Mouse (Mus musculus) liver, embryonic 15.5 days (tissue): ENCODE data around the gene Sez6. TPM values are rescaled to one million over a fixed set of nuclear protein-coding genes. Genes with fewer than 3 reads are reported as not detected.

Experiments used
- ATAC-seq: fragments of 200-750 bp; cut with Nextera tagmentation; 2 replicates; pipeline ENCODE4 v1.8.0; 2017; ENCODE audit warnings: moderate number of reproducible peaks, mild to moderate bottlenecking, moderate library complexity; ENCODE audit not compliant: insufficient read depth
- H3K27ac ChIP-seq: fragments of 300-500 bp; sonication (generic); replicated peaks from 2 replicates; pipeline ENCODE4 v1.5.1; 2015; ENCODE audit warnings: mild to moderate bottlenecking, inconsistent platforms
- H3K27me3 ChIP-seq: fragments of 300-500 bp; sonication (generic); 2 replicates; pipeline ENCODE4 v1.6.1; 2015; ENCODE audit warnings: mild to moderate bottlenecking, inconsistent platforms
- H3K36me3 ChIP-seq: fragments of 300-500 bp; sonication (generic); replicated peaks from 2 replicates; pipeline ENCODE4 v1.6.1; 2015; ENCODE audit warnings: moderate library complexity, mild to moderate bottlenecking, inconsistent platforms
- H3K4me1 ChIP-seq: fragments of 300-500 bp; sonication (generic); replicated peaks from 2 replicates; pipeline ENCODE4 v1.6.1; 2015; ENCODE audit warnings: inconsistent platforms
- H3K4me2 ChIP-seq: fragments of 300-500 bp; sonication (generic); 2 replicates; pipeline ENCODE4 v1.6.1; 2015; ENCODE audit warnings: moderate library complexity, mild to moderate bottlenecking, inconsistent platforms
- H3K4me3 ChIP-seq: fragments of 300-500 bp; sonication (generic); replicated peaks from 2 replicates; pipeline ENCODE4 v1.5.1; 2015; ENCODE audit warnings: mild to moderate bottlenecking, inconsistent platforms
- H3K9ac ChIP-seq: fragments of 300-500 bp; sonication (generic); 2 replicates; pipeline ENCODE4 v1.6.1; 2015; ENCODE audit warnings: moderate library complexity, mild to moderate bottlenecking, inconsistent platforms
- H3K9me3 ChIP-seq: fragments of 300-500 bp; sonication (generic); replicated peaks from 2 replicates; pipeline ENCODE4 v1.6.1; 2016; ENCODE audit warnings: inconsistent platforms
- WGBS: fragments of 180-500 bp; shearing (Covaris S2); methylation state at CpG from one replicate; pipeline ENCODE4 v1.1.7; 2015; ENCODE audit warnings: mixed read lengths; ENCODE audit not compliant: insufficient replicate concordance; 5-methylcytosine and 5-hydroxymethylcytosine counted together
- polyA plus RNA-seq: library from polyadenylated mRNA; unstranded; fragments of >200 nt; fragmentation: Nextera tagmentation; extraction: Ambion mirVana; gene quantifications from 2 replicates; pipeline ENCODE4 v1.2.1, GENCODE M21; 2015

Gene Sez6
- polyA plus RNA-seq, 1 experiment from 2014 or later, result 0.16 TPM

GRCm38 (mm10) chr11:77967114-77967513 lies 36.5 kb downstream of the Sez6 start:
- no peak overlapping the region for H3K4me3 ChIP-seq
- no peaks in the 10 kb centered on the region for H3K9me3 ChIP-seq
- no peaks in the 10 kb centered on the region; the same call in 1 of the 2 replicates for H3K4me1 ChIP-seq
- H3K27ac ChIP-seq, result no peak overlapping the region
- H3K36me3 ChIP-seq, result no peaks in the 10 kb centered on the region
- WGBS, result 2% methylated on average over 4 of the region's 4 CpGs
- no peak overlapping the region for H3K9ac ChIP-seq
- H3K27me3 ChIP-seq, result peaks cover 50% of the 10 kb centered on the region
- no peak for ATAC-seq
- H3K4me2 ChIP-seq, result no peak overlapping the region

GRCm38 (mm10) chr11:77968786-77969185 lies 38.2 kb downstream of the Sez6 start:
- H3K4me2 ChIP-seq, result no peak overlapping the region
- H3K9me3 ChIP-seq, result no peaks in the 10 kb centered on the region
- no peak for ATAC-seq
- WGBS, result 41% methylated on average over 4 of the region's 4 CpGs
- peaks cover 65% of the 10 kb centered on the region for H3K27me3 ChIP-seq
- no peaks in the 10 kb centered on the region; the same call in 1 of the 2 replicates for H3K4me1 ChIP-seq
- H3K27ac ChIP-seq, result no peak overlapping the region
- no peak overlapping the region for H3K9ac ChIP-seq
- no peaks in the 10 kb centered on the region for H3K36me3 ChIP-seq
- no peak overlapping the region for H3K4me3 ChIP-seq

GRCm38 (mm10) chr11:77970718-77971117 lies 40.1 kb downstream of the Sez6 start:
- 72% methylated on average over 6 of the region's 6 CpGs for WGBS
- no peak for ATAC-seq
- Histone ChIP-seq H3K27me3 (peaks cover 71% of the 10 kb centered on the region), H3K4me3 (no peak overlapping the region), H3K4me1 (no peaks in the 10 kb centered on the region), H3K27ac (no peak overlapping the region), H3K9me3 (no peaks in the 10 kb centered on the region), H3K4me2 (no peak overlapping the region), H3K36me3 (no peaks in the 10 kb centered on the region), H3K9ac (no peak overlapping the region)

GRCm38 (mm10) chr11:77973520-77973919 lies 42.9 kb downstream of the Sez6 start:
- H3K9ac ChIP-seq, result no peak overlapping the region
- no peaks in the 10 kb centered on the region for H3K9me3 ChIP-seq
- WGBS, result 66% methylated on average over 7 of the region's 7 CpGs
- H3K4me3 ChIP-seq, result no peak overlapping the region
- H3K36me3 ChIP-seq, result no peaks in the 10 kb centered on the region
- no peak for ATAC-seq
- H3K27ac ChIP-seq, result no peak overlapping the region
- H3K27me3 ChIP-seq, result peaks cover 87% of the 10 kb centered on the region
- no peaks in the 10 kb centered on the region for H3K4me1 ChIP-seq
- no peak overlapping the region for H3K4me2 ChIP-seq

GRCm38 (mm10) chr11:77974325-77974724 lies 43.7 kb downstream of the Sez6 start:
- Histone ChIP-seq H3K27me3 (peaks cover 89% of the 10 kb centered on the region), H3K9ac (no peak overlapping the region), H3K4me1 (no peaks in the 10 kb centered on the region), H3K4me3 (no peak overlapping the region), H3K9me3 (no peaks in the 10 kb centered on the region), H3K4me2 (no peak overlapping the region), H3K27ac (no peak overlapping the region), H3K36me3 (no peaks in the 10 kb centered on the region)
- 33% methylated on average over 15 of the region's 15 CpGs for WGBS
- ATAC-seq, result no peak

- Histone ChIP-seq H3K9ac (no peak overlapping the region), H3K4me1 (peaks cover 10% of the 10 kb centered on the region), H3K27me3 (peaks cover 76% of the 10 kb centered on the region), H3K4me3 (no peak overlapping the region), H3K36me3 (no peaks in the 10 kb centered on the region), H3K27ac (no peak overlapping the region), H3K9me3 (no peaks in the 10 kb centered on the region), H3K4me2 (no peak overlapping the region)
- no peak for ATAC-seq
- 29% methylated on average over 4 of the region's 4 CpGs for WGBS
Measured at GRCm38 (mm10) chr11:77975873-77976272, 45.3 kb downstream of the Sez6 start.

- H3K27ac ChIP-seq, result no peak overlapping the region
- H3K4me3 ChIP-seq, result no peak overlapping the region
- H3K9me3 ChIP-seq, result no peaks in the 10 kb centered on the region
- ATAC-seq, result no peak
- 58% methylated on average over 6 of the region's 6 CpGs for WGBS
- H3K4me1 ChIP-seq, result peaks cover 17% of the 10 kb centered on the region
- peaks cover 58% of the 10 kb centered on the region for H3K27me3 ChIP-seq
- H3K4me2 ChIP-seq, result no peak overlapping the region
- H3K36me3 ChIP-seq, result no peaks in the 10 kb centered on the region
- no peak overlapping the region for H3K9ac ChIP-seq
Measured at GRCm38 (mm10) chr11:77978161-77978560, 47.6 kb downstream of the Sez6 start.

- WGBS, result 71% methylated on average over 8 of the region's 8 CpGs
- no peaks in the 10 kb centered on the region for H3K9me3 ChIP-seq
- H3K4me1 ChIP-seq, result peaks cover 17% of the 10 kb centered on the region
- no peak overlapping the region for H3K4me2 ChIP-seq
- no peak overlapping the region for H3K4me3 ChIP-seq
- no peak overlapping the region for H3K27ac ChIP-seq
- no peak overlapping the region for H3K9ac ChIP-seq
- no peak for ATAC-seq
- no peaks in the 10 kb centered on the region for H3K36me3 ChIP-seq
- H3K27me3 ChIP-seq, result peaks cover 47% of the 10 kb centered on the region
Measured at GRCm38 (mm10) chr11:77979221-77979809, 48.7 kb downstream of the Sez6 start.

GRCm38 (mm10) chr11:77980281-77981204 lies 49.9 kb downstream of the Sez6 start:
- no peak overlapping the region for H3K9ac ChIP-seq
- H3K4me3 ChIP-seq, result peak overlapping the region; percentile 100
- 0 out of 2 replicates have a peak overlapping the region, but pooled peaks have one; percentile 29 for H3K27ac ChIP-seq
- H3K4me1 ChIP-seq, result peaks cover 28% of the 10 kb centered on the region
- 0 out of 2 replicates have a peak, but pooled peaks cover 3% of the 10 kb centered on the region for H3K36me3 ChIP-seq
- 24% methylated on average over 11 of the region's 11 CpGs for WGBS
- ATAC-seq, result no peak
- H3K4me2 ChIP-seq, result peak overlapping the region; percentile 90
- H3K9me3 ChIP-seq, result no peaks in the 10 kb centered on the region
- peaks cover 34% of the 10 kb centered on the region for H3K27me3 ChIP-seq

GRCm38 (mm10) chr11:77981609-77982440 lies 51.2 kb downstream of the Sez6 start:
- H3K27ac ChIP-seq, result peak overlapping the region; percentile 98
- H3K27me3 ChIP-seq, result peaks cover 22% of the 10 kb centered on the region
- peak; percentile 80 for ATAC-seq
- peaks cover 38% of the 10 kb centered on the region for H3K4me1 ChIP-seq
- H3K4me3 ChIP-seq, result peak overlapping the region; percentile 100
- peak overlapping the region; percentile 60 for H3K9ac ChIP-seq
- H3K4me2 ChIP-seq, result peak overlapping the region; percentile 90
- H3K36me3 ChIP-seq, result peaks cover 15% of the 10 kb centered on the region
- H3K9me3 ChIP-seq, result no peaks in the 10 kb centered on the region
- WGBS, result under 1% methylated on average over 29 of the region's 29 CpGs
